Mouse (Mus musculus) cortical plate, adult 2 months (tissue): ENCODE measurements around the gene Tmem168.

ENCODE experiments used
- CTCF ChIP-seq: fragments of 200-500 bp; IDR thresholded peaks from 2 replicates; pipeline ENCODE4 v1.5.1; 2011; ENCODE audit warnings: mild to moderate bottlenecking, control low read depth, low read length; ENCODE audit not compliant: insufficient read depth; ENCODE audit errors: extremely low read depth
- POLR2A ChIP-seq: fragments of 200-500 bp; IDR thresholded peaks from 2 replicates; pipeline ENCODE4 v1.6.1; 2011; ENCODE audit warnings: mild to moderate bottlenecking, low read length, control low read depth; ENCODE audit not compliant: insufficient read depth; ENCODE audit errors: extremely low read depth

DNA sequence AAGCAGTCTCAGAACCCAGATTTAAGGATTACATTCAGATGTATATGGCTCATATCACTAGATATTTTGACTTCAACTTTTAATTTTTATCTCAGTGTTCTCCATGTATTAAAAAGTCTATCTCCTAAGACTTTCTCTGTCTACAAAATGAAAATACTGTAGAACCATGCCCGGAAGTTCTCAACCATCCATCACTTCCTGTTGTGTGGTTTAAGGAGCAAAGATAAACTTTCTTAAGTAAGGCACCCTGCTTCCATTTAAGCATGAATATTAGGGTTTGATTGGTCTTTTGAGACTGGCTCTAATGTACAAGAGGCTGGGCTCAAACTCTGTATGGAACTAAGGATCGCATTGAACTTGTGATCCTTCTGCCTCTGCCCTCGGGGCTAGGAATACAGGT is 6.7 kb upstream of the Tmem168 start:
- TF ChIP-seq POLR2A (no peak), CTCF (no peak)
